Mouse (Mus musculus) erythroblast, embryonic 14.5 days (primary cell): ENCODE data around the gene Mrpl51.

Experiments
- GATA1 ChIP-seq: IDR thresholded peaks from 2 replicates; pipeline ENCODE4 v1.6.1; 2012; ENCODE audit warnings: low read length, inconsistent platforms, mixed read lengths
- TAL1 ChIP-seq: IDR thresholded peaks from 3 replicates; pipeline ENCODE4 v1.6.1; 2012; ENCODE audit warnings: low read length, inconsistent platforms, mixed read lengths

GRCm38 (mm10) chr6:125163801-125164657 is 27.6 kb upstream of the Mrpl51 start:
- TF ChIP-seq GATA1 = no peak
- TF ChIP-seq TAL1 = no peak
